ENCODE assay signal across 8 mouse cellular contexts in genomic region chr11:118365171-118365570, GRCm38 (mm10). TPM values are rescaled to one million over a fixed set of nuclear protein-coding genes. Genes with fewer than 3 reads are reported as not detected.
A peak's percentile ranks its signal among the peaks of the same experiment; 100 is the strongest.
DNase-seq lines count a peak whose midpoint lies in the region; ATAC-seq and TF ChIP-seq lines count a peak whose summit lies in the region.
"Had no signal": no experiment of that assay in that cellular context is flagged by ENCODE, and none has a peak within 500 bp of the region (broad histone marks: within the 10 kb centered on the region; RNA-seq: fewer than 3 reads in every experiment).

No protein-coding gene starts in this region.

- H3K36me3 ChIP-seq in embryonic facial prominence, embryonic 11.5 days (replicated peaks; ENCODE audit: control insufficient read depth, insufficient read depth, low read depth, low read length), result no peaks in the 10 kb centered on the region
- H3K36me3 ChIP-seq in heart, embryonic 16.5 days (ENCODE audit: control insufficient read depth, insufficient read depth), result no peaks in the 10 kb centered on the region
- H3K36me3 ChIP-seq in myocyte (ENCODE audit: control insufficient read depth, insufficient read depth), result no peaks in the 10 kb centered on the region
- H3K36me3 ChIP-seq in forebrain, postnatal 0 days (ENCODE audit: insufficient read depth), result no peaks in the 10 kb centered on the region
- H3K36me3 ChIP-seq: liver, embryonic 15.5 days had no signal

- 0 out of 2 replicates have a peak, but pooled peaks have one; percentile 27 for ATAC-seq in embryonic facial prominence, embryonic 11.5 days (replicated peaks; ENCODE audit: insufficient number of reproducible peaks, low FRiP score, low TSS enrichment, low read depth)
- ATAC-seq in heart, embryonic 16.5 days (replicated peaks; ENCODE audit: extremely low read depth, insufficient read depth, low FRiP score), result 0 out of 2 replicates have a peak, but pooled peaks have one; percentile 19
- ATAC-seq in forebrain, postnatal 0 days, result no peak

- H3ac ChIP-seq in myocyte (ENCODE audit: control insufficient read depth, insufficient read length), result no peak overlapping the region

- intact Hi-C loops in left cerebral cortex, postnatal 36 days (cut with DNase I), result no loop called here

- H3K4me3 ChIP-seq in embryonic facial prominence, embryonic 11.5 days (ENCODE audit: low read depth, low read length), result no peak overlapping the region
- no peak overlapping the region for H3K4me3 ChIP-seq in heart, embryonic 16.5 days (ENCODE audit: low read length)
- H3K4me3 ChIP-seq in myocyte, result no peak overlapping the region
- no peak overlapping the region for H3K4me3 ChIP-seq in forebrain, postnatal 0 days (ENCODE audit: low read depth, low read length)
- H3K4me3 ChIP-seq: liver, embryonic 15.5 days had no signal

- no peak overlapping the region for H3K4me2 ChIP-seq in embryonic facial prominence, embryonic 11.5 days (ENCODE audit: low read depth, low read length)
- no peak overlapping the region for H3K4me2 ChIP-seq in heart, embryonic 16.5 days (ENCODE audit: low read depth, low read length)
- peak overlapping the region; percentile 88 for H3K4me2 ChIP-seq in myocyte (ENCODE audit: low read depth)
- no peak overlapping the region for H3K4me2 ChIP-seq in forebrain, postnatal 0 days (ENCODE audit: low read depth)
- H3K4me2 ChIP-seq: liver, embryonic 15.5 days had no signal

- TF ChIP-seq POLR2A in myocyte (IDR thresholded peaks at IDR 0.05; ENCODE audit: insufficient read length, low read depth), result peak; percentile 43

- H3K4me1 ChIP-seq in embryonic facial prominence, embryonic 11.5 days (ENCODE audit: control insufficient read depth, insufficient read depth, low read length), result peaks cover 24% of the 10 kb centered on the region
- H3K4me1 ChIP-seq in heart, embryonic 16.5 days (ENCODE audit: control insufficient read depth, insufficient read depth, low read length), result peaks cover 30% of the 10 kb centered on the region
- H3K4me1 ChIP-seq in forebrain, postnatal 0 days (ENCODE audit: insufficient read depth), result 0 out of 2 replicates have a peak, but pooled peaks cover 5% of the 10 kb centered on the region

- H3K9ac ChIP-seq in embryonic facial prominence, embryonic 11.5 days (replicated peaks; ENCODE audit: low read length), result no peak overlapping the region
- H3K9ac ChIP-seq in heart, embryonic 16.5 days (ENCODE audit: low read length), result no peak overlapping the region
- no peak overlapping the region for H3K9ac ChIP-seq in forebrain, postnatal 0 days
- H3K9ac ChIP-seq: liver, embryonic 15.5 days had no signal

- peak overlapping the region; percentile 90 for H3K27ac ChIP-seq in embryonic facial prominence, embryonic 11.5 days (replicated peaks; ENCODE audit: low read depth, low read length)
- peak overlapping the region; percentile 62 for H3K27ac ChIP-seq in heart, embryonic 16.5 days (ENCODE audit: low read length)
- H3K27ac ChIP-seq in forebrain, postnatal 0 days (ENCODE audit: low read depth, low read length), result no peak overlapping the region
- H3K27ac ChIP-seq: liver, embryonic 15.5 days had no signal

- TF ChIP-seq CTCF in forebrain, postnatal 0 days (IDR thresholded peaks at IDR 0.05; ENCODE audit: low read depth), result no peak

- H3K9me3 ChIP-seq in embryonic facial prominence, embryonic 11.5 days (replicated peaks; ENCODE audit: control insufficient read depth, low read length), result no peaks in the 10 kb centered on the region
- no peaks in the 10 kb centered on the region for H3K9me3 ChIP-seq in heart, embryonic 16.5 days (replicated peaks; ENCODE audit: control insufficient read depth, low read length)
- H3K9me3 ChIP-seq in forebrain, postnatal 0 days (ENCODE audit: low read length), result no peaks in the 10 kb centered on the region
- H3K9me3 ChIP-seq: liver, embryonic 15.5 days had no signal

- DNase-seq in ovary, adult 18-20 months (ENCODE audit: low spot score), result peak; percentile 38
- no peak for DNase-seq in ovary, postnatal 14 days (ENCODE audit: low spot score)
- DNase-seq in embryonic facial prominence, embryonic 11.5 days (ENCODE audit: low spot score), result peak; percentile 90
- no peak for DNase-seq in left cerebral cortex, postnatal 36 days (ENCODE audit: low spot score in 2 of 2)
- DNase-seq in forebrain, postnatal 0 days, result no peak

- no peaks in the 10 kb centered on the region for H3K27me3 ChIP-seq in embryonic facial prominence, embryonic 11.5 days (ENCODE audit: control insufficient read depth, insufficient read depth, low read length)
- H3K27me3 ChIP-seq in heart, embryonic 16.5 days (ENCODE audit: control insufficient read depth, insufficient read depth, low read length), result no peaks in the 10 kb centered on the region
- no peaks in the 10 kb centered on the region for H3K27me3 ChIP-seq in myocyte (ENCODE audit: control insufficient read depth, insufficient read depth, insufficient read length)
- H3K27me3 ChIP-seq in forebrain, postnatal 0 days (ENCODE audit: insufficient read depth, low read length), result no peaks in the 10 kb centered on the region
- H3K27me3 ChIP-seq: liver, embryonic 15.5 days had no signal

- no peaks in the 10 kb centered on the region for H3K79me2 ChIP-seq in myocyte (ENCODE audit: control insufficient read depth, insufficient read depth)

- WGBS in embryonic facial prominence, embryonic 11.5 days, result 19% methylated on average over 7 of the region's 7 CpGs
- 53% methylated on average over 7 of the region's 7 CpGs for WGBS in heart, embryonic 16.5 days
- WGBS in forebrain, postnatal 0 days, result 86% methylated on average over 7 of the region's 7 CpGs

TF ChIP-seq in myocyte, 11 proteins besides CTCF, POLR2A, EP300 and RAD21:
- TF ChIP-seq SRF (IDR thresholded peaks at IDR 0.05; ENCODE audit: control insufficient read depth, insufficient read length, low read depth) (peak; percentile 63), E2F4 (IDR thresholded peaks at IDR 0.05; ENCODE audit: insufficient read depth) (no peak), USF1 (IDR thresholded peaks at IDR 0.05; ENCODE audit: low read depth) (no peak), MYOG (IDR thresholded peaks at IDR 0.05; ENCODE audit: control insufficient read depth in 1 of 3, insufficient read depth in 1 of 3, insufficient read length in 2 of 3, low read depth in 2 of 3) (peak; percentile 97 to 100 (median 98)), CEBPB (IDR thresholded peaks at IDR 0.05; ENCODE audit: insufficient read depth, poor library complexity, severe bottlenecking) (0 out of 2 replicates have a peak, but pooled peaks have one; percentile 24), TCF3 (IDR thresholded peaks at IDR 0.05; ENCODE audit: insufficient read length, low read depth) (peak; percentile 94), POLR2AphosphoS2 (IDR thresholded peaks at IDR 0.05; ENCODE audit: insufficient read length, low read depth) (no peak), TCF12 (IDR thresholded peaks at IDR 0.05; ENCODE audit: insufficient read depth, poor library complexity, severe bottlenecking) (peak; percentile 99), MAX (IDR thresholded peaks at IDR 0.05; ENCODE audit: low read depth) (no peak), MYOD1 (IDR thresholded peaks at IDR 0.05; ENCODE audit: control insufficient read depth in 1 of 3, insufficient read length in 2 of 3, low read depth in 2 of 3) (peak; percentile 71 to 99 (median 98)), REST (IDR thresholded peaks at IDR 0.05; ENCODE audit: insufficient read depth, insufficient read length) (no peak)

RNA-seq across cellular contexts. Expression of gene Timp2, which starts 9.6 kb away (rescaled TPM):
- polyA plus RNA-seq in embryonic facial prominence, embryonic 11.5 days (2014; fragmentation: Nextera tagmentation; extraction: Ambion mirVana), result 73.2 and 75.7 TPM in 2 replicates
- polyA plus RNA-seq in heart, embryonic 16.5 days (2015; fragmentation: Nextera tagmentation; extraction: Ambion mirVana), result 70.6 and 74.5 TPM in 2 replicates
- 321 TPM for polyA plus RNA-seq in myocyte (2012; fragmentation: generic; extraction: Trizol)
- total RNA-seq in left cerebral cortex, postnatal 36 days (2021), result 100 to 1,000 TPM; 214 to 247 TPM
- total RNA-seq in forebrain, postnatal 0 days (2014; rRNA removed), result 174 and 208 TPM in 2 replicates
- 121 and 165 TPM in 2 replicates for polyA plus RNA-seq in forebrain, postnatal 0 days (2015; fragmentation: Nextera tagmentation; extraction: Ambion mirVana)

RNA-seq across cellular contexts. Expression of gene Cep295nl, which starts 22.9 kb away (rescaled TPM):
- polyA plus RNA-seq in embryonic facial prominence, embryonic 11.5 days (2014; fragmentation: Nextera tagmentation; extraction: Ambion mirVana), result 0.21 and 0.76 TPM in 2 replicates
- polyA plus RNA-seq in heart, embryonic 16.5 days (2015; fragmentation: Nextera tagmentation; extraction: Ambion mirVana), result 0.28 and 0.36 TPM in 2 replicates
- 0.60 TPM for polyA plus RNA-seq in myocyte (2012; fragmentation: generic; extraction: Trizol)
- 1 to 10 TPM; 1.3 to 1.8 TPM for total RNA-seq in left cerebral cortex, postnatal 36 days (2021)
- total RNA-seq in forebrain, postnatal 0 days (2014; rRNA removed), result 0.33 and 1.5 TPM in 2 replicates
- 0.14 and 0.21 TPM in 2 replicates for polyA plus RNA-seq in forebrain, postnatal 0 days (2015; fragmentation: Nextera tagmentation; extraction: Ambion mirVana)
- polyA plus RNA-seq: liver, embryonic 15.5 days had no signal

RNA-seq across cellular contexts. Expression of gene Lgals3bp, which starts 36.7 kb away (rescaled TPM):
- polyA plus RNA-seq in embryonic facial prominence, embryonic 11.5 days (2014; fragmentation: Nextera tagmentation; extraction: Ambion mirVana), result 1.0 and 1.7 TPM in 2 replicates
- polyA plus RNA-seq in heart, embryonic 16.5 days (2015; fragmentation: Nextera tagmentation; extraction: Ambion mirVana), result 16.8 and 27.5 TPM in 2 replicates
- polyA plus RNA-seq in myocyte (2012; fragmentation: generic; extraction: Trizol), result 16.4 TPM
- total RNA-seq in left cerebral cortex, postnatal 36 days (2021), result 10 to 100 TPM; 20.5 to 21.2 TPM
- 15.5 and 15.6 TPM in 2 replicates for total RNA-seq in forebrain, postnatal 0 days (2014; rRNA removed)
- 13.7 and 16.4 TPM in 2 replicates for polyA plus RNA-seq in forebrain, postnatal 0 days (2015; fragmentation: Nextera tagmentation; extraction: Ambion mirVana)

RNA-seq across cellular contexts. Expression of gene Cant1, which starts 53.7 kb away (rescaled TPM):
- polyA plus RNA-seq in embryonic facial prominence, embryonic 11.5 days (2014; fragmentation: Nextera tagmentation; extraction: Ambion mirVana), result 19.5 and 23.2 TPM in 2 replicates
- polyA plus RNA-seq in heart, embryonic 16.5 days (2015; fragmentation: Nextera tagmentation; extraction: Ambion mirVana), result 19.0 and 20.2 TPM in 2 replicates
- polyA plus RNA-seq in myocyte (2012; fragmentation: generic; extraction: Trizol), result 33.7 TPM
- total RNA-seq in left cerebral cortex, postnatal 36 days (2021), result 10 to 100 TPM; 36.5 to 37.0 TPM
- total RNA-seq in forebrain, postnatal 0 days (2014; rRNA removed), result 38.6 and 52.4 TPM in 2 replicates
- 27.8 and 31.6 TPM in 2 replicates for polyA plus RNA-seq in forebrain, postnatal 0 days (2015; fragmentation: Nextera tagmentation; extraction: Ambion mirVana)

Comparison
In these comparisons a context has a peak if more than half of its experiments do, and no peak if none do; other contexts are left out.
1. DNase-seq: peak in ovary, adult 18-20 months (single experiment) and embryonic facial prominence, embryonic 11.5 days (single experiment); none in ovary, postnatal 14 days (single experiment), left cerebral cortex, postnatal 36 days (0 of 2) and forebrain, postnatal 0 days (single experiment).